Mouse (Mus musculus): ENCODE results near the gene Lman2. TPM values are rescaled to one million over a fixed set of nuclear protein-coding genes. Genes with fewer than 3 reads are reported as not detected.

Gene Lman2
- polyA plus RNA-seq, 1 experiment from 2014 or later = 84.2 TPM

- Histone ChIP-seq H3K4me1 (ENCODE audit: control insufficient read depth, insufficient read depth, low read length) (peaks cover 25% of the 10 kb centered on the region), H3K9me3 (replicated peaks; ENCODE audit: control insufficient read depth, low read length) (no peaks in the 10 kb centered on the region), H3K9ac (ENCODE audit: low read length) (peak overlapping the region; percentile 77; the same call in 1 of the 2 replicates), H3K4me3 (ENCODE audit: low read length) (peak overlapping the region; percentile 78), H3K27me3 (ENCODE audit: control insufficient read depth, insufficient read depth, low read length) (no peaks in the 10 kb centered on the region), H3K4me2 (ENCODE audit: low read depth, low read length) (peak overlapping the region; percentile 66), H3K27ac (ENCODE audit: low read length) (peak overlapping the region; percentile 82), H3K36me3 (ENCODE audit: control insufficient read depth, insufficient read depth) (peaks cover 6% of the 10 kb centered on the region)
- ATAC-seq (replicated peaks; ENCODE audit: extremely low read depth, insufficient read depth, low FRiP score) = no peak
- WGBS = 44% methylated on average over 14 of the region's 14 CpGs
These were observed 31.8 kb downstream of the Lman2 start for GRCm38 (mm10) chr13:55330567-55331400.

- H3K4me2 ChIP-seq (ENCODE audit: low read depth, low read length) = peak within 1 kb of the TSS; percentile 66
- WGBS = under 1% methylated on average over 81 of the region's 82 CpGs
- peak; percentile 89 for ATAC-seq (replicated peaks; ENCODE audit: extremely low read depth, insufficient read depth, low FRiP score)
These were observed 32.7 kb downstream of the Lman2 start, which contains the start of gene Mxd3 for GRCm38 (mm10) chr13:55329683-55330566. Gene Mxd3 (minus strand): TSS chr13:55329823.

GRCm38 (mm10) chr13:55329109-55329682, 33.4 kb downstream of the Lman2 start:
- H3K9me3 ChIP-seq (replicated peaks; ENCODE audit: control insufficient read depth, low read length) = no peaks in the 10 kb centered on the region
- H3K9ac ChIP-seq (ENCODE audit: low read length) = peak overlapping the region; percentile 74
- peaks cover 31% of the 10 kb centered on the region for H3K4me1 ChIP-seq (ENCODE audit: control insufficient read depth, insufficient read depth, low read length)
- WGBS = under 1% methylated on average over 29 of the region's 29 CpGs
- no peaks in the 10 kb centered on the region for H3K27me3 ChIP-seq (ENCODE audit: control insufficient read depth, insufficient read depth, low read length)
- H3K4me3 ChIP-seq (ENCODE audit: low read length) = peak overlapping the region; percentile 78
- H3K27ac ChIP-seq (ENCODE audit: low read length) = peak overlapping the region; percentile 67
- H3K4me2 ChIP-seq (ENCODE audit: low read depth, low read length) = peak overlapping the region; percentile 66
- H3K36me3 ChIP-seq (ENCODE audit: control insufficient read depth, insufficient read depth) = peaks cover 18% of the 10 kb centered on the region
- ATAC-seq (replicated peaks; ENCODE audit: extremely low read depth, insufficient read depth, low FRiP score) = peak; percentile 18

More at GRCm38 (mm10) chr13:55329683-55330566, 32.7 kb downstream of the Lman2 start, which contains the start of gene Mxd3:
- Histone ChIP-seq H3K4me3 (ENCODE audit: low read length) (peak within 1 kb of the TSS; percentile 78), H3K27me3 (ENCODE audit: control insufficient read depth, insufficient read depth, low read length) (no peaks in the 10 kb centered on the region), H3K4me1 (ENCODE audit: control insufficient read depth, insufficient read depth, low read length) (peaks cover 31% of the 10 kb centered on the region), H3K9me3 (replicated peaks; ENCODE audit: control insufficient read depth, low read length) (no peaks in the 10 kb centered on the region), H3K27ac (ENCODE audit: low read length) (peak within 1 kb of the TSS; percentile 82), H3K9ac (ENCODE audit: low read length) (peak within 1 kb of the TSS; percentile 77), H3K36me3 (ENCODE audit: control insufficient read depth, insufficient read depth) (peaks cover 13% of the 10 kb centered on the region)

GRCm38 (mm10) chr13:55328641-55329040, 33.9 kb downstream of the Lman2 start:
- Histone ChIP-seq H3K4me1 (ENCODE audit: control insufficient read depth, insufficient read depth, low read length) (peaks cover 33% of the 10 kb centered on the region), H3K4me3 (ENCODE audit: low read length) (peak overlapping the region; percentile 78), H3K4me2 (ENCODE audit: low read depth, low read length) (peak overlapping the region; percentile 66), H3K36me3 (ENCODE audit: control insufficient read depth, insufficient read depth) (peaks cover 24% of the 10 kb centered on the region), H3K27ac (ENCODE audit: low read length) (no peak overlapping the region), H3K9me3 (replicated peaks; ENCODE audit: control insufficient read depth, low read length) (no peaks in the 10 kb centered on the region), H3K27me3 (ENCODE audit: control insufficient read depth, insufficient read depth, low read length) (no peaks in the 10 kb centered on the region), H3K9ac (ENCODE audit: low read length) (peak overlapping the region; percentile 74)
- no peak for ATAC-seq (replicated peaks; ENCODE audit: extremely low read depth, insufficient read depth, low FRiP score)
- WGBS = 79% methylated on average over 4 of the region's 4 CpGs

GRCm38 (mm10) chr13:55328171-55328570, 34.4 kb downstream of the Lman2 start:
- peaks cover 38% of the 10 kb centered on the region for H3K4me1 ChIP-seq (ENCODE audit: control insufficient read depth, insufficient read depth, low read length)

GRCm38 (mm10) chr13:55327633-55328032, 35.0 kb downstream of the Lman2 start:
- WGBS = 55% methylated on average over 8 of the region's 8 CpGs
- no peaks in the 10 kb centered on the region for H3K9me3 ChIP-seq (replicated peaks; ENCODE audit: control insufficient read depth, low read length)
- H3K27me3 ChIP-seq (ENCODE audit: control insufficient read depth, insufficient read depth, low read length) = no peaks in the 10 kb centered on the region
- H3K4me2 ChIP-seq (ENCODE audit: low read depth, low read length) = peak overlapping the region; percentile 66
- H3K36me3 ChIP-seq (ENCODE audit: control insufficient read depth, insufficient read depth) = peaks cover 26% of the 10 kb centered on the region
- peaks cover 43% of the 10 kb centered on the region for H3K4me1 ChIP-seq (ENCODE audit: control insufficient read depth, insufficient read depth, low read length)
- H3K27ac ChIP-seq (ENCODE audit: low read length) = no peak overlapping the region
- H3K9ac ChIP-seq (ENCODE audit: low read length) = no peak overlapping the region
- peak overlapping the region; percentile 78; the same call in 1 of the 2 replicates for H3K4me3 ChIP-seq (ENCODE audit: low read length)
- peak; percentile 12; the same call in 1 of the 2 replicates for ATAC-seq (replicated peaks; ENCODE audit: extremely low read depth, insufficient read depth, low FRiP score)

More at GRCm38 (mm10) chr13:55328171-55328570, 34.4 kb downstream of the Lman2 start:
- Histone ChIP-seq H3K9me3 (replicated peaks; ENCODE audit: control insufficient read depth, low read length) (no peaks in the 10 kb centered on the region), H3K27ac (ENCODE audit: low read length) (no peak overlapping the region), H3K36me3 (ENCODE audit: control insufficient read depth, insufficient read depth) (peaks cover 26% of the 10 kb centered on the region), H3K27me3 (ENCODE audit: control insufficient read depth, insufficient read depth, low read length) (no peaks in the 10 kb centered on the region), H3K4me3 (ENCODE audit: low read length) (peak overlapping the region; percentile 78), H3K9ac (ENCODE audit: low read length) (peak overlapping the region; percentile 74), H3K4me2 (ENCODE audit: low read depth, low read length) (peak overlapping the region; percentile 66)
- WGBS = 78% methylated on average over 6 of the region's 6 CpGs
- ATAC-seq (replicated peaks; ENCODE audit: extremely low read depth, insufficient read depth, low FRiP score) = no peak

- H3K9ac ChIP-seq (ENCODE audit: low read length) = no peak overlapping the region
- ATAC-seq (replicated peaks; ENCODE audit: extremely low read depth, insufficient read depth, low FRiP score) = no peak
- no peaks in the 10 kb centered on the region for H3K9me3 ChIP-seq (replicated peaks; ENCODE audit: control insufficient read depth, low read length)
- no peak overlapping the region for H3K4me2 ChIP-seq (ENCODE audit: low read depth, low read length)
- H3K27me3 ChIP-seq (ENCODE audit: control insufficient read depth, insufficient read depth, low read length) = no peaks in the 10 kb centered on the region
- H3K36me3 ChIP-seq (ENCODE audit: control insufficient read depth, insufficient read depth) = peaks cover 26% of the 10 kb centered on the region
- H3K4me1 ChIP-seq (ENCODE audit: control insufficient read depth, insufficient read depth, low read length) = peaks cover 45% of the 10 kb centered on the region
- H3K27ac ChIP-seq (ENCODE audit: low read length) = no peak overlapping the region
- H3K4me3 ChIP-seq (ENCODE audit: low read length) = no peak overlapping the region
- 37% methylated on average over 4 of the region's 4 CpGs for WGBS
These were observed 35.4 kb downstream of the Lman2 start for GRCm38 (mm10) chr13:55327169-55327568.

GRCm38 (mm10) chr13:55325596-55325995, 37.0 kb downstream of the Lman2 start:
- Histone ChIP-seq H3K4me1 (ENCODE audit: control insufficient read depth, insufficient read depth, low read length) (peaks cover 47% of the 10 kb centered on the region), H3K27me3 (ENCODE audit: control insufficient read depth, insufficient read depth, low read length) (no peaks in the 10 kb centered on the region), H3K36me3 (ENCODE audit: control insufficient read depth, insufficient read depth) (peaks cover 26% of the 10 kb centered on the region), H3K4me3 (ENCODE audit: low read length) (no peak overlapping the region), H3K9ac (ENCODE audit: low read length) (no peak overlapping the region), H3K9me3 (replicated peaks; ENCODE audit: control insufficient read depth, low read length) (no peaks in the 10 kb centered on the region), H3K27ac (ENCODE audit: low read length) (no peak overlapping the region), H3K4me2 (ENCODE audit: low read depth, low read length) (no peak overlapping the region)
- WGBS = 75% methylated on average over 11 of the region's 11 CpGs
- no peak for ATAC-seq (replicated peaks; ENCODE audit: extremely low read depth, insufficient read depth, low FRiP score)

Data from heart, embryonic 16.5 days (tissue).